In genomic region chr3:41123190-41123999, GRCm38 (mm10) we compare ENCODE assay signal across 8 mouse cellular contexts. TPM values are rescaled to one million over a fixed set of nuclear protein-coding genes. Genes with fewer than 3 reads are reported as not detected.
DNase-seq lines count a peak whose midpoint lies in the region; ATAC-seq and TF ChIP-seq lines count a peak whose summit lies in the region.

No protein-coding gene starts in this region.

- H3K27me3 ChIP-seq in hindbrain, embryonic 13.5 days, result 0 out of 2 replicates have a peak, but pooled peaks cover 4% of the 10 kb centered on the region
- no peaks in the 10 kb centered on the region for H3K27me3 ChIP-seq in midbrain, embryonic 11.5 days (ENCODE audit: control insufficient read depth, insufficient read depth, low read length)

- no peak overlapping the region for H3K9ac ChIP-seq in hindbrain, embryonic 13.5 days
- H3K9ac ChIP-seq in midbrain, embryonic 11.5 days (ENCODE audit: low read length), result no peak overlapping the region

- DNase-seq in cerebellum, postnatal 14 days, result peak; percentile 3 to 7
- DNase-seq in cerebellum, adult 8-10 months, result no peak
- DNase-seq in brain, embryonic 14.5 days (ENCODE audit: low read depth), result peak; percentile 48
- no peak for DNase-seq in midbrain, embryonic 11.5 days (ENCODE audit: low spot score, missing footprints)
- no peak for DNase-seq in lung, postnatal 14 days
- DNase-seq in urinary bladder, postnatal 14 days (ENCODE audit: low spot score), result no peak
- no peak for DNase-seq in left cerebral cortex, adult 2 months (ENCODE audit: extremely low spot score in 1 of 2, low spot score in 2 of 2)

- ATAC-seq in hindbrain, embryonic 13.5 days (ENCODE audit: low FRiP score), result peak; percentile 49
- ATAC-seq in midbrain, embryonic 11.5 days (ENCODE audit: low FRiP score), result peak; percentile 66

- WGBS in hindbrain, embryonic 13.5 days, result 25% methylated on average over 10 of the region's 10 CpGs
- WGBS in midbrain, embryonic 11.5 days, result 24% methylated on average over 10 of the region's 10 CpGs

- H3K4me1 ChIP-seq in hindbrain, embryonic 13.5 days (replicated peaks), result peaks cover 8% of the 10 kb centered on the region
- peaks cover 2% of the 10 kb centered on the region for H3K4me1 ChIP-seq in midbrain, embryonic 11.5 days (ENCODE audit: control insufficient read depth, insufficient read depth, low read length)

- no peak overlapping the region for H3K4me3 ChIP-seq in hindbrain, embryonic 13.5 days
- no peak overlapping the region for H3K4me3 ChIP-seq in midbrain, embryonic 11.5 days (ENCODE audit: low read depth, low read length)
- H3K4me3 ChIP-seq in left cerebral cortex, adult 2 months, result no peak overlapping the region

- no peak for TF ChIP-seq CTCF in brain, embryonic 14.5 days (IDR thresholded peaks at IDR 0.05; ENCODE audit: borderline replicate concordance, extremely low read depth, insufficient read depth, insufficient read length)
- TF ChIP-seq CTCF in left cerebral cortex, adult 2 months (IDR thresholded peaks at IDR 0.05), result no peak

- TF ChIP-seq POLR2A in brain, embryonic 14.5 days (IDR thresholded peaks at IDR 0.05; ENCODE audit: borderline replicate concordance, extremely low read depth, insufficient read depth, insufficient read length, poor library complexity, severe bottlenecking), result no peak

- no peaks in the 10 kb centered on the region for H3K9me3 ChIP-seq in hindbrain, embryonic 13.5 days
- no peaks in the 10 kb centered on the region for H3K9me3 ChIP-seq in midbrain, embryonic 11.5 days (ENCODE audit: control insufficient read depth, low read length)

- H3K4me2 ChIP-seq in hindbrain, embryonic 13.5 days, result peak overlapping the region; percentile 36
- H3K4me2 ChIP-seq in midbrain, embryonic 11.5 days, result peak overlapping the region; percentile 29; the same call in 1 of the 2 replicates

- intact Hi-C loops in left cerebral cortex, adult 2 months (cut with DNase I), result no loop called here

- no peak overlapping the region for H3K27ac ChIP-seq in hindbrain, embryonic 13.5 days
- no peak overlapping the region for H3K27ac ChIP-seq in midbrain, embryonic 11.5 days (ENCODE audit: low read depth, low read length)
- H3K27ac ChIP-seq in left cerebral cortex, adult 2 months, result no peak overlapping the region

- no peaks in the 10 kb centered on the region for H3K36me3 ChIP-seq in hindbrain, embryonic 13.5 days
- H3K36me3 ChIP-seq in midbrain, embryonic 11.5 days (ENCODE audit: control insufficient read depth, insufficient read depth, low read length), result no peaks in the 10 kb centered on the region

RNA-seq across cellular contexts. Expression of gene Pgrmc2, which starts 40.5 kb away (rescaled TPM):
- polyA plus RNA-seq in brain, embryonic 14.5 days (2012; rRNA removed), result 25.5 and 29.2 TPM in 2 replicates
- 28.6 and 28.8 TPM in 2 replicates for polyA plus RNA-seq in hindbrain, embryonic 13.5 days (2015; fragmentation: Nextera tagmentation; extraction: Ambion mirVana)
- polyA plus RNA-seq in midbrain, embryonic 11.5 days (2014; fragmentation: Nextera tagmentation; extraction: Ambion mirVana), result 27.6 and 27.7 TPM in 2 replicates
- total RNA-seq in left cerebral cortex, adult 2 months (2021), result 10 to 100 TPM; 58.1 to 58.5 TPM

Comparison
In these comparisons a context has a peak if more than half of its experiments do, and no peak if none do; other contexts are left out.
1. DNase-seq: peak in cerebellum, postnatal 14 days (2 of 2) and brain, embryonic 14.5 days (single experiment); none in cerebellum, adult 8-10 months (single experiment), midbrain, embryonic 11.5 days (single experiment), lung, postnatal 14 days (single experiment), urinary bladder, postnatal 14 days (single experiment) and left cerebral cortex, adult 2 months (0 of 2).